Mouse (Mus musculus) limb, embryonic 10.5 days (tissue): ENCODE measurements at regions not wholly inside any gene's neighbourhood (a gene's known extent, or its start where the extent isn't known, plus 50 kb on each side); places are given as distances from the start of the nearest gene placed in this dataset.

ENCODE experiments used
- DNase-seq: peaks from one replicate; pipeline ENCODE4 v3.0.0-alpha.2; 2017; ENCODE audit warnings: low spot score
- H3K27ac ChIP-seq: fragments of 300-500 bp; sonication (generic); 2 replicates; pipeline ENCODE4 v1.5.1; 2016; ENCODE audit warnings: mild to moderate bottlenecking
- H3K27me3 ChIP-seq: fragments of 300-500 bp; sonication (generic); 2 replicates; pipeline ENCODE4 v1.6.1; 2016; ENCODE audit warnings: low read depth, mild to moderate bottlenecking; ENCODE audit not compliant: poor library complexity, severe bottlenecking
- H3K36me3 ChIP-seq: fragments of 300-500 bp; sonication (generic); 2 replicates; pipeline ENCODE4 v1.6.1; 2016; ENCODE audit warnings: mild to moderate bottlenecking, moderate library complexity
- H3K4me1 ChIP-seq: fragments of 300-500 bp; sonication (generic); 2 replicates; pipeline ENCODE4 v1.6.1; 2016
- H3K4me3 ChIP-seq: fragments of 300-500 bp; sonication (generic); 2 replicates; pipeline ENCODE4 v1.5.1; 2016; ENCODE audit warnings: mild to moderate bottlenecking, moderate library complexity
- H3K9me3 ChIP-seq: fragments of 300-500 bp; sonication (generic); replicated peaks from 2 replicates; pipeline ENCODE4 v1.6.1; 2016; ENCODE audit warnings: mild to moderate bottlenecking
- WGBS: fragments of 180-500 bp; shearing (Covaris S2); methylation state at CpG from one replicate; pipeline ENCODE4 v1.1.7; 2016; 5-methylcytosine and 5-hydroxymethylcytosine counted together

GRCm38 (mm10) chr13:54847764-54848183 is 58.6 kb downstream of the Tspan17 start:
- Histone ChIP-seq H3K4me3 (no peak overlapping the region), H3K36me3 (no peaks in the 10 kb centered on the region), H3K4me1 (peaks cover 24% of the 10 kb centered on the region), H3K9me3 (no peaks in the 10 kb centered on the region), H3K27ac (no peak overlapping the region), H3K27me3 (no peaks in the 10 kb centered on the region)
- no peak for DNase-seq
- WGBS = 29% methylated on average over 3 of the region's 3 CpGs

GRCm38 (mm10) chr13:54851131-54851530 is 62.0 kb downstream of the Tspan17 start:
- no peaks in the 10 kb centered on the region for H3K9me3 ChIP-seq
- no peak overlapping the region for H3K27ac ChIP-seq
- DNase-seq = no peak
- H3K36me3 ChIP-seq = no peaks in the 10 kb centered on the region
- WGBS = 52% methylated on average over 4 of the region's 4 CpGs
- H3K4me3 ChIP-seq = no peak overlapping the region
- H3K27me3 ChIP-seq = no peaks in the 10 kb centered on the region
- H3K4me1 ChIP-seq = peaks cover 20% of the 10 kb centered on the region

- no peak overlapping the region for H3K27ac ChIP-seq
- 71% methylated on average over 14 of the region's 14 CpGs for whole genome bisulfite sequencing
Measured at GRCm38 (mm10) chr13:54855333-54856238, 66.4 kb downstream of the Tspan17 start.

GRCm38 (mm10) chr13:54862931-54863330 is 73.8 kb downstream of the Tspan17 start:
- no peak overlapping the region for H3K27ac ChIP-seq
- no peak overlapping the region for H3K4me3 ChIP-seq
- H3K36me3 ChIP-seq = no peaks in the 10 kb centered on the region
- DNase-seq = no peak
- peaks cover 17% of the 10 kb centered on the region for H3K4me1 ChIP-seq
- no peaks in the 10 kb centered on the region for H3K9me3 ChIP-seq
- H3K27me3 ChIP-seq = 0 out of 2 replicates have a peak, but pooled peaks cover 4% of the 10 kb centered on the region
- WGBS = 88% methylated on average over 4 of the region's 4 CpGs

More at GRCm38 (mm10) chr13:54855333-54856238, 66.4 kb downstream of the Tspan17 start:
- DNase-seq = no peak
- Histone ChIP-seq H3K36me3 (no peaks in the 10 kb centered on the region), H3K9me3 (no peaks in the 10 kb centered on the region), H3K4me1 (0 out of 2 replicates have a peak, but pooled peaks cover 4% of the 10 kb centered on the region), H3K27me3 (no peaks in the 10 kb centered on the region), H3K4me3 (no peak overlapping the region)

GRCm38 (mm10) chr13:54864048-54864447 is 74.9 kb downstream of the Tspan17 start:
- Histone ChIP-seq H3K27me3 (peaks cover 9% of the 10 kb centered on the region; the same call in 1 of the 2 replicates), H3K4me1 (peaks cover 17% of the 10 kb centered on the region), H3K27ac (no peak overlapping the region), H3K9me3 (no peaks in the 10 kb centered on the region), H3K36me3 (no peaks in the 10 kb centered on the region), H3K4me3 (no peak overlapping the region)
- 54% methylated on average over 10 of the region's 10 CpGs for WGBS
- no peak for DNase-seq

- WGBS = 28% methylated on average over 12 of the region's 12 CpGs
- Histone ChIP-seq H3K4me1 (peaks cover 14% of the 10 kb centered on the region), H3K27me3 (peaks cover 83% of the 10 kb centered on the region), H3K27ac (no peak overlapping the region), H3K4me3 (no peak overlapping the region), H3K36me3 (no peaks in the 10 kb centered on the region), H3K9me3 (no peaks in the 10 kb centered on the region)
- no peak for DNase-seq
Measured at GRCm38 (mm10) chr13:54872004-54872403, 77.2 kb upstream of the Unc5a start.

GRCm38 (mm10) chr13:54873882-54874281 is 75.3 kb upstream of the Unc5a start:
- DNase-seq = no peak
- WGBS = 58% methylated on average over 9 of the region's 9 CpGs
- Histone ChIP-seq H3K36me3 (no peaks in the 10 kb centered on the region), H3K9me3 (no peaks in the 10 kb centered on the region), H3K27ac (no peak overlapping the region), H3K27me3 (peaks cover 83% of the 10 kb centered on the region), H3K4me1 (peaks cover 14% of the 10 kb centered on the region), H3K4me3 (peak overlapping the region; percentile 27; the same call in 1 of the 2 replicates)

- Histone ChIP-seq H3K36me3 (no peaks in the 10 kb centered on the region), H3K4me3 (peak overlapping the region; percentile 27), H3K27ac (no peak overlapping the region), H3K27me3 (peaks cover 79% of the 10 kb centered on the region), H3K9me3 (no peaks in the 10 kb centered on the region), H3K4me1 (peaks cover 11% of the 10 kb centered on the region)
- 2% methylated on average over 38 of the region's 38 CpGs for WGBS
- DNase-seq = no peak
Measured at GRCm38 (mm10) chr13:54874291-54875200, 74.7 kb upstream of the Unc5a start.

GRCm38 (mm10) chr13:54876556-54876955 is 72.7 kb upstream of the Unc5a start:
- no peak overlapping the region for H3K4me3 ChIP-seq
- H3K4me1 ChIP-seq = peaks cover 11% of the 10 kb centered on the region
- 35% methylated on average over 8 of the region's 8 CpGs for WGBS
- no peaks in the 10 kb centered on the region for H3K9me3 ChIP-seq
- no peak overlapping the region for H3K27ac ChIP-seq
- H3K27me3 ChIP-seq = peaks cover 61% of the 10 kb centered on the region
- peak; percentile 56 for DNase-seq
- H3K36me3 ChIP-seq = no peaks in the 10 kb centered on the region

- Histone ChIP-seq H3K27me3 (peaks cover 50% of the 10 kb centered on the region), H3K4me3 (no peak overlapping the region)
- 88% methylated on average over 8 of the region's 8 CpGs for WGBS
Measured at GRCm38 (mm10) chr13:54877656-54878055, 71.6 kb upstream of the Unc5a start.

GRCm38 (mm10) chr13:54879325-54879724 is 69.9 kb upstream of the Unc5a start:
- H3K27me3 ChIP-seq = peaks cover 44% of the 10 kb centered on the region
- WGBS = 85% methylated on average over 5 of the region's 5 CpGs
- H3K36me3 ChIP-seq = no peaks in the 10 kb centered on the region

More at GRCm38 (mm10) chr13:54877656-54878055, 71.6 kb upstream of the Unc5a start:
- Histone ChIP-seq H3K4me1 (peaks cover 11% of the 10 kb centered on the region), H3K36me3 (no peaks in the 10 kb centered on the region), H3K9me3 (no peaks in the 10 kb centered on the region), H3K27ac (no peak overlapping the region)
- no peak for DNase-seq

GRCm38 (mm10) chr13:54880204-54880603 is 69.0 kb upstream of the Unc5a start:
- no peak for DNase-seq
- no peaks in the 10 kb centered on the region for H3K9me3 ChIP-seq
- no peak overlapping the region for H3K27ac ChIP-seq
- H3K36me3 ChIP-seq = no peaks in the 10 kb centered on the region
- H3K4me1 ChIP-seq = peaks cover 14% of the 10 kb centered on the region
- 59% methylated on average over 2 of the region's 2 CpGs for WGBS
- H3K27me3 ChIP-seq = peaks cover 35% of the 10 kb centered on the region
- H3K4me3 ChIP-seq = no peak overlapping the region

More at GRCm38 (mm10) chr13:54879325-54879724, 69.9 kb upstream of the Unc5a start:
- DNase-seq = no peak
- H3K9me3 ChIP-seq = no peaks in the 10 kb centered on the region
- H3K4me3 ChIP-seq = no peak overlapping the region
- H3K4me1 ChIP-seq = peaks cover 13% of the 10 kb centered on the region
- H3K27ac ChIP-seq = no peak overlapping the region
